Mouse (Mus musculus) liver, adult 2 months (tissue): Measurements from ENCODE around the gene Zfp202.

Source experiments
- CTCF ChIP-seq: fragments of 200-500 bp; IDR thresholded peaks from 2 replicates; pipeline ENCODE4 v1.5.1; 2011; ENCODE audit warnings: low read depth, low read length, control low read depth
- POLR2A ChIP-seq: fragments of 200-500 bp; IDR thresholded peaks from 2 replicates; pipeline ENCODE4 v1.6.1; 2011; ENCODE audit warnings: low read length, control low read depth; ENCODE audit not compliant: insufficient read depth; ENCODE audit errors: extremely low read depth

- TF ChIP-seq CTCF: no peak
- no peak for TF ChIP-seq POLR2A
Observed at GRCm38 (mm10) chr9:40231019-40231418, 38.9 kb downstream of the Zfp202 start.
